Mouse (Mus musculus) spleen, adult 18-20 months (tissue): ENCODE data around the gene Gm30191.
A peak's percentile ranks its signal among the peaks of the same experiment; 100 is the strongest.

Experiments
- DNase-seq, 2 experiments: peaks; one replicate each; pipeline ENCODE4 v3.0.0; 2022; ENCODE audit warnings: mixed read lengths in 2 of 2

The Gm30191 gene

GRCm38 (mm10) chr4:134246719-134247258 is at the start of gene Gm30191:
Gene Gm30191 (plus strand): TSS chr4:134246935.
- DNase-seq, result no peak

- DNase-seq, result no peak
Observed at GRCm38 (mm10) chr4:134199371-134199770, 47.4 kb upstream of the Gm30191 start.

DNA sequence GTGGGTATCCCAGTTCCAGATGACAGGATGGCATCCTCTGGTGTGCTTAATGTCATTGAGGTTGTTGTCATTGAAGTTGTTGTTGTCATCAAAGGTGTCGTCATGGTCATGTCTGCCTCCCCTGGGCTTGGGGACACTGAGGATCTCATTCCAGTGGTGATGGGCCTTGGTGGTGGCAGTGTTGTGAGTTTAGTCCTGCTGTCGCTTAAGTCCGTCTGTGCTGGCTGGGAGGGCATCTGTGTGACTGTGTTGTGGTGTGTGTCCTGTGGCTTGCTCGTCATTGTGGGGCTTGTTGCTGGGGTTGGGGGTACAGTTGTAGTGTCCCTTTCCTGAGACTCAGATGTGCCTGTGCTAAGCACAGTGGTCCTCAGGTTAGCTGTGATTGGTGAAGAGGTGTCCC is 43.8 kb upstream of the Gm30191 start, which contains the start of gene Gm7534:
TSS of gene Gm7534 (minus strand) at position 101 of the 400 bp plus-strand sequence.
- DNase-seq, result no peak

DNA sequence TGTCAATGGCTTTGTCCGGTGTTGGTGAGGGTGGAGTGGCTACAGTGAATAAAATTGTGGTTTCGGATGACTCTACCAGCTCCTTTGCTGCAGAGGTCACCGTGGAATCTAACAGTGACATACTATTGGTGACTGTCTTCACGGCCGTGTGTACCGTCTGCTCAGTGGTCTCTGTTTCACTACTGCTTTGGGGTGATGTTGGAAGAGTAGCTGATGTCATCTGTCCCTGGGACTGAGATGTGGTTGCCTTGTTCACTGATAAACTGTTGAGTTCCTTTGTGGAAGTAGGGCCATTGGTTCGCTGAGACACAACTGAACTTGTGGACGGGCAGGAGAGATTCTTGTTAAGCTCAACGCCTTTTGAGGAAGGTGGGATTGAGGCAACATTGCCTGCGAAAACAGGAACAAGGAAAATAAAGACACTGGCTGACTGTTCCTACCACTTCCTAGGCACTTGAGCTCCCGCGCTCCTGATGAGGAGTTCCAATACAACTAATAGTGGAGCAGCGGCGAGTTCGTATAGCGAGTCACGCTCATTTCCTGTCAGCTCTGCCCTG is 43.3 kb upstream of the Gm30191 start:
- DNase-seq, result no peak

DNA sequence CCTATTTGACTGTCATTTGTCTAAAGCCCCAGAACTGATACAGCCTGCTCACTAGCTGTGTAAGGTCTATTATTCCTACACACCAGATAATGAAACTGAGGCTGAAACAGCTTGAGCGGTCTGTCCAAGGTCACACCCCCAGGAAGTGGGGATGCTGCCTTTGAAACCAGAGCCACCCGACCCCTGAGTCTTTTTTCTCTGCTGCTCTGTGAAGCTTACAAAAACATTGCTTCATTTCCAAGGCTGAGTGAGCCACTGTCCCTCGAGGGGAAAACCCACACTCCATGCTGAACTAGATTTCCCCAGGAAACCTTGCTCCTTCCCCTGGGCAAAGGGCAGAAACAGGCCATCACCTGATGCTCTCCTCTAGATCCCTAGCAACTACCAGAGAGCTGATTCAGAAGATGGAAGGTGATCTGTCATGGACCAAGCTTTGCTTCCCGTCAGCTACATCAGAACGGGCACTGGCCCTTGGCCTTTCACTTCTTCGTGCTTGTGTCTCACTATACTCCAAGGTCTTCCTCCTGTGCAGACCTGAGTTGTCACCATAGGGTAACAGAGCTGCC is 40.2 kb upstream of the Gm30191 start:
- DNase-seq, result no peak

- DNase-seq, result no peak
Observed at GRCm38 (mm10) chr4:134222793-134223600, 23.7 kb upstream of the Gm30191 start.

- no peak for DNase-seq
Observed at GRCm38 (mm10) chr4:134227194-134227593, 19.5 kb upstream of the Gm30191 start, which contains the start of gene Catsper4. Gene Catsper4 (minus strand): TSS chr4:134227383.

DNA sequence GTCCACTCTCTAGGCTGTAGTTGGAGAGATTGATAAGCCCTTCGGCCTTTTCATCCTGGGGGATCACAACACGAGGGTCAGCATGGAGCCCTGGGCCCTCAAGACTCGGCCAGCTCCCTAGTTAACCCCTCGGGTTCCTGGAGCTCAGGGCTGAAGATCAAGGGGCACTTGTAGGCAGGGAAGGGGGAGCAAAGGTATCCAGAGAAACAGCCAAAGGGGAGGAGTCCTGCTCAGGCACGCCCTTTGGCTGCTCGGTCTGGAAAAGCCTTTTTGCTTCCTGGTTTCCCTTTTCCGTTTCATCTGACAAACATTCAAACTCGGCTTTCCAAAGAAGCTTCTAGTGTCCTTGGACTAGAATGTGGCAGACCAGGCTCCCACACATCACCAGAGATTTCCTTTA is 16.3 kb upstream of the Gm30191 start:
- no peak for DNase-seq

DNA sequence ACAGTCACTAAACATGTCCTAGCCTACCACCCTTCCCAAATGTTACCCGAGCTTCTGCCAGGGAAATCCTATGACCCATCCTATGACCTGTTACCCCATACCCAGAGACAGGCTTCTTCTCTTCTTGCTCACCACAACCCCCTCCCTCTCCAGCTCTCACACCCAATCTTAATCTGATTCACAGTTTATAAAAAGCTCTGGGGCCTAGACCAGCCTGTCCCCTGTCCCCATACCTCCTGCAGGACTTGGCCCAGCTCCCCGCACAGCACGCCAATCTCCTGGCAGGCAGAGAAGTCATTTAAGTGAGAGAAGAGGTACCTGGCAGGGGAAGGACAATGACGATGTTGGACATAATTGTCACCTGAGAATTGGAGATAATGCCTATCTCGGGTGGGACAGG is 11.9 kb upstream of the Gm30191 start:
- no peak for DNase-seq

GRCm38 (mm10) chr4:134237582-134238278 is 9.0 kb upstream of the Gm30191 start:
- DNase-seq, result no peak

GRCm38 (mm10) chr4:134238279-134238651 is 8.5 kb upstream of the Gm30191 start, which contains the start of gene Cnksr1:
Gene Cnksr1 (minus strand): TSS chr4:134238399.
- no peak for DNase-seq

GRCm38 (mm10) chr4:134238686-134239085 is 8.0 kb upstream of the Gm30191 start:
- no peak for DNase-seq

DNA sequence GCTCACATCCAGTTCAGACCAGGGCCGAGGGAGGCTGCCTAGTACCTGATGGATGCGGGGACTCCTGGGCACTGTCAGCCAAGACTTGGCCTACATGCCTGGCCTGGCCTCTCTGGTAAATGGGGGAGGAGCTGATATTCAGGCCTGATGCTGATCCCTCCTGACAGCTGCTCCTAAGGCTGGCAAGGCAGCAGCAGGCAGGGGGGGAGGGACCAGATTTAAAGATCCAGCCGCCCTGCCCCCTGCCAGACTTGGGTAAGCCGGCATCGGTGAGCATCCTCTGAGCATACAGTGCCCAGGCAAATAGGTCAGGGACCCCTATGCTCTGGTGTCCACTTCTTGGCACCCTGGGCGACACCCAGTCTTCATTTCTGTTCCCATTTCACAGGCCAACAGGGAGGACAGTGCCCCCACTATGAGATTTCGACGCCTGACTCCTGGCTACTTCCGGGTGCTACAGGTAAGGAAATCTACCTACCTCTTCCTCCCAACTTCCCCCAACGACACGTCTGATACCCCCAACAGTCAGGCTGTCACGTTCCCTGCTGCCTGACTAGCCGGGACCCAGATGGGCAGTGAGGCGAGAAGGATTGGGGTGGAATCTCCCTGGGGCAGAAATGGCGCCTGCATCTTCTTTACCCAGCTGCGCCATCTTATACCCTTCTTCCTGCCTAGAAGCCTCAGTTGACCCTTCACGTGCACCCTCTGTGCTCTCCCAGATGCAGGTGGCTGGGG is 3.1 kb upstream of the Gm30191 start, which contains the start of gene E130218I03Rik:
TSS of gene E130218I03Rik (plus strand) at position 147 of the 735 bp plus-strand sequence.
- no peak for DNase-seq

- peak; percentile 90 to 98 for DNase-seq
Observed at GRCm38 (mm10) chr4:134245148-134245843, 1.4 kb upstream of the Gm30191 start, which contains the start of gene Zfp593. Gene Zfp593 (minus strand): TSS chr4:134245592.

GRCm38 (mm10) chr4:134246256-134246655 is 479 bp upstream of the Gm30191 start:
- DNase-seq, result no peak

GRCm38 (mm10) chr4:134249651-134250050 is 2.9 kb downstream of the Gm30191 start:
- DNase-seq, result peak; percentile 36 to 73

DNA sequence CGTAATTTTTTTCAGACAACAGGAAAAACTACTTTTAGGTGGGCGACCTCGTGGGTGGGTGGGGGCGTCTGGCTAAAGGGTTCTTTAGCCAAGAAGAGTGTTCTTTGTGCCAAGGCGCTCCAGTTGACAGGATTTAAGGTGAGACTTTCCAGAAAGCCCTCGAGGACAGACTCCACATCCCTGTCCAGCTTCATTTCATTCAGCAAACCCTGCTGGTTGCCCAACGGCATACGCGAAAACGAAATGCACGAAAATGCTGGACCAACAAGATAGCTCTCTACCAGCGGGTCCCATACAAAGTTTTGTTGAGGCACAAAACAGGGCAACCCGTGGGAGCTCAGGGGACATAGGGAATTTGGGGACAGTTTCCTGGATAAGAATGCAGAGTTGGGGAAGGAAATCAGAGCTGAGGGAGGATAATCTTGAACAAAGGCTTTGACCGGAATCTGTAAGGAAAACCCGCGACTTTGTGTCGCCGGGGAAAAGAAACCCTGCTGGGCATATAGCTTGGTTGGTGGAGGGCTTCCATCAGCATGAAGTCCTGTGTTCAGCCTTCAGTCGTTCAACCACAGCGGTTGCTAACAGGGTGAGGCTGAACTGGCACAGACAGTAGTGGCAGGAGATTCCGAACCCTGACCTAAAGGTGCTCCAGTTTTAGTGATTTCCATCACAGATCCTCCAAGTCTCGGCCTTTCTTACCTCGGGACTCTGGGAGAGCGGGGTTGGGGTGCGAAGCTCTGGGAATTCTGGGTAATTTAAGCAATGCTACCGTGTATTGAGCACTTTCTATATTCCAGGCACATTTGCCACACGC is 3.6 kb downstream of the Gm30191 start:
- DNase-seq, result no peak

DNA sequence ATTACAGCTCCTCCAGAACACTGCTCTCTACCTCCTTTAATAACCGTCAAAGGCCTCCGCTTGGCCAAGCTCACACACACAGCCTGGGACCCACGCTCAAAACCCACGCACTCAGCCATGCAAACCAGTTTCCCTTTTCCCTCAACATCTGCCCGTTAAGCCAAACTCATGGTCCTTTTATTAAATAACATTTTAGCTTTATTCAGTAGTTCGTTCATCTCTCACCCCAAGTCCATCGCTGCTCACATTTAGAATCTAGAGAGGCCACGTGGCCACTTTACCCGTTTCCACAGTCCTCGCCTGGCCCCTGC is 4.2 kb downstream of the Gm30191 start:
- no peak for DNase-seq

DNA sequence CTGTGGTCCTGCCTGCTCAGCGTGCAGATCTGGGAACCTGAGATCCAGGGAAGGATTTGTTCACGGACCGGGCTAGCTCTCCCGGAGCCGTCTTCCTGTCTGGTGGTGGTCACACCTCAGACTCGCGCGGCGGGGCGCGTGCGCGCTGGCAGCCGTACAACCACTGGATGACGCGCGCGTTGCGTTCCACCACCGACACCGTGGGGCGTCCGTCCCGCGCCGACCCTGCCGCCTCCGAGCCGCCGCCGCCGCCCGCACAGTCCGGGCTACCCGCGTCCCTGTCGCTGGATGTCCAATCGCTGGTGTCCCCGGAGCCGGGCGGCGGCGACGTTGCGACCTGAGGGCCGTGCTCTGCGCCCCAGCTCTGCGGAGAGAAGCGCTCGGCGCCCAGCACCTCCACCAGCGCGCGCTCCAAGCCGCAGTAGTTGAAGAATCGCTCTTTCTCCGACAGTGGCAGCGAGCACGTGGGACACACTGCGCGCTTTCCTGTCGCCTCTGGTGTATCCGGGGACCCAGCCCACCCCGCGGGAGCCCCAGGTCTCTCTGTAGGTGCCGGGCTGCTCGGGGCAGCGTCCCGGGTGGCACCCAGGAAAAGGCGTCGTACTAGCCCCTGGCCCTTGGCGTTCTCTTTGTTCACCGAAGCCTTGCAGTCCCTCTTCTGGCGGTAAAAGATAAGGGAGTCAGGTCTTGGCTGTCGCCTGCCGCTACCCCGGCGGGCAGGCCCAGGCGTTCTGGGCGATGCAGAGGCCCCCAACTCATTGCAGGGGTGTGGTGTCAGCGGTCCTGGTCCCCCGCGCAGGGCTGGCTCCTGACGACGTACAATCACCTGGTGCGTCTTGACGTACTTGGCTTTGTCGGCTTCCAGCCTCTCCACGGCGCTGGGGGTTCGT is 4.8 kb downstream of the Gm30191 start:
- DNase-seq, result no peak
